Comparison of ENCODE assay signal across 8 mouse cellular contexts in the genomic region with DNA sequence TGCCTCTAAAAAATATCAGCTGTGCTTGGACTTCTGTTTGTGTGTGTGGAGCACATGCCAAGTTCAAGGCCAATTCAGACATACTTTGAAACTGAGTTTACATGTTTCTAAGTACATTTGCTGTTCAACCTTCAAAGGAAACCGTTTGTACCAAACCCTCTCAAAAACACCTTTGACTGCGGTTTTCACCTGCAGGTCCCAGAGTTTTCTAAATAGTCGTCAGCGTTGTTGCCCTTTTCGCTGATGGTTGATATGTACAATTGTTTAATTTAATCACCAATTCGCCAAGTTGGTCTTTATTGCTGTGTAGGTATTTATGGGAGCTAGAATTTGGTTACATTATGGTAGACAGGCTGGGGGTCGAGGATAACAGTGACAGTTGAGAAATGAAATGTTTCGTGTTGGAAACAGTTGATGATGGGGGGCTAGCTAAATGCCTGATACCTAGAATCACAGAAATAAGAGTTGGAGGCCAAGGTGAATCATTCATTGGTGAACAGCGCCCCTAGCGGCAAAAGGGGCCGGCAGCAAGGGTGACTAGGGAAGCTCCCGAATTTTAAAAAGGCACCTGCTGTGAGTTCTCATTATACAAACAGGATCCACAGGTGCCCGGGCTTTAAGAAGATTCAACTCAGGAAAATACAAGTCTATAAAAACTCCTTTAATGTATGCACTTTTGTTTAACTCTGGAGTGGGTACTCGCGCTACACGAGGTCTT. TPM values are rescaled to one million over a fixed set of nuclear protein-coding genes. Genes with fewer than 3 reads are reported as not detected.
DNase-seq lines count a peak whose midpoint lies in the region; ATAC-seq and TF ChIP-seq lines count a peak whose summit lies in the region.

No protein-coding gene starts in this region.

- no peak overlapping the region for H3K27ac ChIP-seq in cortical plate, adult 2 months (ENCODE audit: insufficient read depth, low read length)
- no peak overlapping the region for H3K27ac ChIP-seq in hindbrain, embryonic 16.5 days (ENCODE audit: low read depth, low read length)

- no peak for ATAC-seq in hindbrain, embryonic 16.5 days

- H3K9me3 ChIP-seq in hindbrain, embryonic 16.5 days (ENCODE audit: control insufficient read depth, low read length), result no peaks in the 10 kb centered on the region

- H3K4me2 ChIP-seq in hindbrain, embryonic 16.5 days (ENCODE audit: low read length), result peak overlapping the region; percentile 99

- H3K36me3 ChIP-seq in hindbrain, embryonic 16.5 days (ENCODE audit: control insufficient read depth, insufficient read depth, low read length), result no peaks in the 10 kb centered on the region

- no peaks in the 10 kb centered on the region; the same call in 1 of the 2 replicates for H3K27me3 ChIP-seq in hindbrain, embryonic 16.5 days (replicated peaks; ENCODE audit: control insufficient read depth, insufficient read depth, low read length)

- H3K9ac ChIP-seq in hindbrain, embryonic 16.5 days (ENCODE audit: low read depth, low read length), result no peak overlapping the region

- DNase-seq in adrenal gland, adult 8-10 months, result peak; percentile 60
- DNase-seq in gastrocnemius, adult 8-10 months (ENCODE audit: low spot score in 2 of 2), result peak; percentile 32 to 46
- DNase-seq in layer of hippocampus, postnatal 36 days, result peak; percentile 82 to 86
- peak; percentile 88 for DNase-seq in lung, postnatal 10 days
- peak; percentile 91 for DNase-seq in retina, embryonic 14.5 days (ENCODE audit: low spot score)
- DNase-seq in urinary bladder, postnatal 25 days (ENCODE audit: low spot score), result peak; percentile 85

- peak; percentile 69 for TF ChIP-seq CTCF in cortical plate, adult 2 months (IDR thresholded peaks at IDR 0.05; ENCODE audit: extremely low read depth, insufficient read depth, low read length)

- no peak for TF ChIP-seq POLR2A in cortical plate, adult 2 months (IDR thresholded peaks at IDR 0.05; ENCODE audit: extremely low read depth, insufficient read depth, low read length)

- WGBS in hindbrain, embryonic 16.5 days, result 29% methylated on average over 16 of the region's 16 CpGs

- no peaks in the 10 kb centered on the region; the same call in 1 of the 2 replicates for H3K4me1 ChIP-seq in cortical plate, adult 2 months (ENCODE audit: control insufficient read depth, insufficient read depth, low read length)
- peaks cover 10% of the 10 kb centered on the region for H3K4me1 ChIP-seq in hindbrain, embryonic 16.5 days (ENCODE audit: control insufficient read depth, insufficient read depth, low read depth, low read length)

- peak overlapping the region; percentile 49; the same call in 1 of the 2 replicates for H3K4me3 ChIP-seq in cortical plate, adult 2 months (ENCODE audit: insufficient read depth, low read length)
- H3K4me3 ChIP-seq in hindbrain, embryonic 16.5 days (ENCODE audit: low read length), result peak overlapping the region; percentile 75

RNA-seq across cellular contexts. Expression of a gene that starts 8.3 kb away (rescaled TPM):
- 1 to 10 TPM; 5.3 to 7.2 (median 5.8) TPM for total RNA-seq in adrenal gland, adult 8-10 months (2022)
- polyA plus RNA-seq in cortical plate, adult 2 months (2012; rRNA removed), result 2.1 and 2.2 TPM in 2 replicates
- total RNA-seq in gastrocnemius, adult 8-10 months (2022), result under 1 TPM in 3 of 4 experiments, not detected in 1; 0.19 to 0.44 (median 0.40) TPM
- 3.3 and 4.6 TPM in 2 replicates for polyA plus RNA-seq in hindbrain, embryonic 16.5 days (2015; fragmentation: Nextera tagmentation; extraction: Ambion mirVana)
- 1 to 10 TPM; 7.1 TPM for total RNA-seq in layer of hippocampus, postnatal 36 days (2021)

Comparison
In these comparisons a context has a peak if more than half of its experiments do, and no peak if none do; other contexts are left out.
1. DNase-seq: peak in every context shown above with its lines; median percentile 91 in retina, embryonic 14.5 days; 88 in lung, postnatal 10 days; 85 in urinary bladder, postnatal 25 days; 84 in layer of hippocampus, postnatal 36 days; 60 in adrenal gland, adult 8-10 months; 39 in gastrocnemius, adult 8-10 months.
2. RNA of a gene that starts 8.3 kb away (total RNA-seq): 7.1 TPM in layer of hippocampus, postnatal 36 days and 5.3 to 7.2 TPM in adrenal gland, adult 8-10 months; 0.19 to 0.44 TPM in gastrocnemius, adult 8-10 months; every median in the first group is over 4 times any median in the second.